In genomic region chr2:134726713-134727112, GRCm38 (mm10) we compare ENCODE assay signal across 18 mouse cellular contexts. TPM values are rescaled to one million over a fixed set of nuclear protein-coding genes. Genes with fewer than 3 reads are reported as not detected.
A peak's percentile ranks its signal among the peaks of the same experiment; 100 is the strongest.
DNase-seq lines count a peak whose midpoint lies in the region; ATAC-seq and TF ChIP-seq lines count a peak whose summit lies in the region.
"Had no signal": no experiment of that assay in that cellular context is flagged by ENCODE, and none has a peak within 500 bp of the region (broad histone marks: within the 10 kb centered on the region; RNA-seq: fewer than 3 reads in every experiment).

No protein-coding gene starts in this region.

- no peak overlapping the region for H3K9ac ChIP-seq in liver, postnatal 0 days (replicated peaks)
- no peak overlapping the region for H3K9ac ChIP-seq in liver, embryonic 11.5 days (ENCODE audit: low read depth, low read length)
- H3K9ac ChIP-seq in neural tube, embryonic 15.5 days (replicated peaks) = no peak overlapping the region
- H3K9ac ChIP-seq: forebrain, postnatal 0 days; hindbrain, embryonic 12.5 days; limb, embryonic 13.5 days; midbrain, embryonic 13.5 days had no signal

- H3K36me3 ChIP-seq in liver, postnatal 0 days (replicated peaks; ENCODE audit: insufficient read depth, low read length) = no peaks in the 10 kb centered on the region
- H3K36me3 ChIP-seq in liver, embryonic 11.5 days (ENCODE audit: control insufficient read depth, insufficient read depth, low read length) = no peaks in the 10 kb centered on the region
- H3K36me3 ChIP-seq in neural tube, embryonic 15.5 days = no peaks in the 10 kb centered on the region
- H3K36me3 ChIP-seq: hindbrain, embryonic 12.5 days; limb, embryonic 13.5 days; midbrain, embryonic 13.5 days had no signal

- H3K4me3 ChIP-seq in liver, postnatal 0 days (ENCODE audit: low read depth, low read length) = no peak overlapping the region
- no peak overlapping the region for H3K4me3 ChIP-seq in liver, embryonic 11.5 days (ENCODE audit: low read depth, low read length)
- H3K4me3 ChIP-seq in brown adipose tissue, adult 24 weeks (ENCODE audit: insufficient read depth, low read depth, low read length) = no peak overlapping the region
- H3K4me3 ChIP-seq in neural tube, embryonic 15.5 days (replicated peaks) = no peak overlapping the region
- H3K4me3 ChIP-seq: hindbrain, embryonic 12.5 days; limb, embryonic 13.5 days; midbrain, embryonic 13.5 days had no signal

- no peak for TF ChIP-seq EP300 in liver, postnatal 0 days (IDR thresholded peaks at IDR 0.05; ENCODE audit: low read depth)

- H3K27ac ChIP-seq in liver, postnatal 0 days (ENCODE audit: low read depth) = peak overlapping the region; percentile 66
- H3K27ac ChIP-seq in liver, embryonic 11.5 days (ENCODE audit: low read depth, low read length) = no peak overlapping the region
- H3K27ac ChIP-seq in brown adipose tissue, adult 24 weeks (replicated peaks; ENCODE audit: low read depth, low read length) = peak overlapping the region; percentile 84
- H3K27ac ChIP-seq in neural tube, embryonic 15.5 days (replicated peaks) = no peak overlapping the region
- H3K27ac ChIP-seq: hindbrain, embryonic 12.5 days; limb, embryonic 13.5 days; midbrain, embryonic 13.5 days had no signal

- DNase-seq in cerebellum, adult 9-10 months = peak; percentile 1
- DNase-seq in cerebellum, adult 11 months = no peak
- no peak for DNase-seq in liver, postnatal 0 days
- DNase-seq in liver, embryonic 11.5 days (ENCODE audit: low spot score) = no peak
- no peak for DNase-seq in thymus, postnatal 36 days
- DNase-seq: embryo, embryonic 11 days; forebrain, postnatal 0 days; kidney, adult 18-20 months; kidney, postnatal 10 days; layer of hippocampus, postnatal 36 days; lung, postnatal 10 days; retina, postnatal 1 day; thymus, postnatal 14 days had no signal

- no peak for TF ChIP-seq CTCF in liver, postnatal 0 days (IDR thresholded peaks at IDR 0.05; ENCODE audit: low read depth)

- peaks cover 4% of the 10 kb centered on the region; the same call in 1 of the 2 replicates for H3K4me1 ChIP-seq in liver, postnatal 0 days (ENCODE audit: insufficient read depth)
- H3K4me1 ChIP-seq in liver, embryonic 11.5 days (replicated peaks; ENCODE audit: control insufficient read depth, insufficient read depth, low read length) = no peaks in the 10 kb centered on the region
- no peaks in the 10 kb centered on the region; the same call in 1 of the 2 replicates for H3K4me1 ChIP-seq in brown adipose tissue, adult 24 weeks (ENCODE audit: control insufficient read depth, insufficient read depth, insufficient read length, low read length)
- no peaks in the 10 kb centered on the region for H3K4me1 ChIP-seq in neural tube, embryonic 15.5 days
- H3K4me1 ChIP-seq: hindbrain, embryonic 12.5 days; limb, embryonic 13.5 days; midbrain, embryonic 13.5 days had no signal

- no peaks in the 10 kb centered on the region for H3K9me3 ChIP-seq in liver, postnatal 0 days (ENCODE audit: low read length)
- no peaks in the 10 kb centered on the region for H3K9me3 ChIP-seq in liver, embryonic 11.5 days (ENCODE audit: control insufficient read depth, low read length)
- H3K9me3 ChIP-seq in neural tube, embryonic 15.5 days (replicated peaks) = no peaks in the 10 kb centered on the region
- H3K9me3 ChIP-seq: hindbrain, embryonic 12.5 days; limb, embryonic 13.5 days; midbrain, embryonic 13.5 days had no signal

- peak; percentile 16; the same call in 1 of the 2 replicates for ATAC-seq in liver, postnatal 0 days
- ATAC-seq in liver, embryonic 11.5 days (replicated peaks; ENCODE audit: low FRiP score) = no peak
- ATAC-seq in neural tube, embryonic 15.5 days (ENCODE audit: low FRiP score) = peak; percentile 28; the same call in 1 of the 2 replicates
- ATAC-seq: forebrain, postnatal 0 days; midbrain, embryonic 13.5 days had no signal

- no peak overlapping the region for H3K4me2 ChIP-seq in liver, postnatal 0 days (ENCODE audit: low read depth, low read length)
- H3K4me2 ChIP-seq in liver, embryonic 11.5 days = no peak overlapping the region
- H3K4me2 ChIP-seq in neural tube, embryonic 15.5 days = no peak overlapping the region
- H3K4me2 ChIP-seq: hindbrain, embryonic 12.5 days; limb, embryonic 13.5 days; midbrain, embryonic 13.5 days had no signal

- WGBS in liver, postnatal 0 days (ENCODE audit: insufficient replicate concordance) = 82% methylated on average over 2 of the region's 2 CpGs
- WGBS in liver, embryonic 11.5 days = 81% methylated on average over 2 of the region's 2 CpGs
- 35% methylated on average over 2 of the region's 2 CpGs for WGBS in neural tube, embryonic 15.5 days

- H3K27me3 ChIP-seq in liver, postnatal 0 days (ENCODE audit: insufficient read depth, low read length) = no peaks in the 10 kb centered on the region
- H3K27me3 ChIP-seq in liver, embryonic 11.5 days (replicated peaks; ENCODE audit: control insufficient read depth, insufficient read depth, low read length) = no peaks in the 10 kb centered on the region
- no peaks in the 10 kb centered on the region for H3K27me3 ChIP-seq in neural tube, embryonic 15.5 days (replicated peaks)
- H3K27me3 ChIP-seq: hindbrain, embryonic 12.5 days; limb, embryonic 13.5 days; midbrain, embryonic 13.5 days had no signal

RNA-seq across cellular contexts. Expression of gene Plcb1, which starts 59.2 kb away (rescaled TPM):
- 6.6 and 7.9 TPM in 2 replicates for polyA plus RNA-seq in liver, postnatal 0 days (2015; fragmentation: Nextera tagmentation; extraction: Ambion mirVana)
- 5.6 and 7.9 TPM in 2 replicates for polyA plus RNA-seq in liver, embryonic 11.5 days (2014; fragmentation: Nextera tagmentation; extraction: Ambion mirVana)
- 5.7 and 8.9 TPM in 2 replicates for polyA plus RNA-seq in brown adipose tissue, adult 24 weeks (2012; ENCODE audit: insufficient read depth, insufficient read length, missing spikeins)
- polyA plus RNA-seq in neural tube, embryonic 15.5 days (2015; fragmentation: Nextera tagmentation; extraction: Ambion mirVana) = 69.0 and 81.5 TPM in 2 replicates

Comparison
In these comparisons a context has a peak if more than half of its experiments do, and no peak if none do; other contexts are left out.
1. H3K27ac ChIP-seq: peak in liver, postnatal 0 days (single experiment) and brown adipose tissue, adult 24 weeks (single experiment); none in liver, embryonic 11.5 days (single experiment) and neural tube, embryonic 15.5 days (single experiment).